Mouse (Mus musculus): ENCODE data around the gene Ccdc59.

Ccdc59 gene

DNA sequence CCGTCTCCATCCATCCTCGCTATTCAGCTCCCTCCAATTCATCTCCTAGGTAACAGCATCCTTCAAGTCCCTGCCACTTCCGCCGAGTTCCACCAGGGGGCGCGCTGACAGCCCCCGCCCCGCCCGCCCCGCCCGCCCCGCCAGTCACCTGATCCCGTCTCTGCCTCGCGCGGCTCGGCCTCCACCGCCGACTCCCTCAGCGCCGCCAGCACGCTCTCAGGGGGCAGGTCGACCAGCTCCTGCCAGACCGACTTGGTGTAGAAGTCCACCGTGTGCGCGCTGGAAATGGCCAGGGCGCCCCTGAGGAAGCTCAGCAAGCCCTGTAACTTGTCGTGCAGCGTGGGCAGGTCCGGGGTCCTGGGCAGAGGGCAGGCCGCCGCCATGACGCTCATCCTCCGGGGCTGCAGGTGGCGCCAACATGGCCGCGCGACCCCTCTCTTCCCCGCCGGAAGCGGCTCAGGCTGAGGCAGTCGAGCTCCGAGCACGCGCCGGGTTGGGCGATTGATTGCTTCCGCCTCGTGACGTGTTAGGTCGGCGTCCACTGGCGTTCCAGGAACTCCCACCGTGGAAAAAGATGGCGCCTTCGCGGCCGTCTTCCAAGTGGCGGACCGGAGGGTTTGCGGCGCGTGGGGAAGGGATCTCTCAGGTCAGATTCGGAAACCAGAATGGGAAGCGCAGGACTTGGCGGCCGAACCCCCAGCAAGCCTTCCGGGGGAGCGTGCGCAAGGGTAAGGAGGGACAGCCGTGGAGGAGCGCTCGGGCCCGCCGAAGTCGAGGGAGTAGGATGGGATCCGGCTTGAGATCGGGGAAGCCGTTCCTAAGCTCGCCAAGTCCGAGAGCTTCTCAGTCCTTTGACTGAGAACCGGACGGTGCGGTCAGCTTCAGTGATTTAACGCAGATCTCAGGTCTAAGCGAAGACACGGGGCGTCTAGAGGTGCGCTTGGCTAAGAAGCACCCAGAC is at the start of gene Ccdc59, which contains the start of gene Mettl25:
Gene Ccdc59 (plus strand): TSS at position 140 of the 961 bp plus-strand sequence.
Gene Mettl25 (minus strand): TSS at position 453 of the 961 bp plus-strand sequence.
- peak; percentile 95 to 98 for DNase-seq

DNA sequence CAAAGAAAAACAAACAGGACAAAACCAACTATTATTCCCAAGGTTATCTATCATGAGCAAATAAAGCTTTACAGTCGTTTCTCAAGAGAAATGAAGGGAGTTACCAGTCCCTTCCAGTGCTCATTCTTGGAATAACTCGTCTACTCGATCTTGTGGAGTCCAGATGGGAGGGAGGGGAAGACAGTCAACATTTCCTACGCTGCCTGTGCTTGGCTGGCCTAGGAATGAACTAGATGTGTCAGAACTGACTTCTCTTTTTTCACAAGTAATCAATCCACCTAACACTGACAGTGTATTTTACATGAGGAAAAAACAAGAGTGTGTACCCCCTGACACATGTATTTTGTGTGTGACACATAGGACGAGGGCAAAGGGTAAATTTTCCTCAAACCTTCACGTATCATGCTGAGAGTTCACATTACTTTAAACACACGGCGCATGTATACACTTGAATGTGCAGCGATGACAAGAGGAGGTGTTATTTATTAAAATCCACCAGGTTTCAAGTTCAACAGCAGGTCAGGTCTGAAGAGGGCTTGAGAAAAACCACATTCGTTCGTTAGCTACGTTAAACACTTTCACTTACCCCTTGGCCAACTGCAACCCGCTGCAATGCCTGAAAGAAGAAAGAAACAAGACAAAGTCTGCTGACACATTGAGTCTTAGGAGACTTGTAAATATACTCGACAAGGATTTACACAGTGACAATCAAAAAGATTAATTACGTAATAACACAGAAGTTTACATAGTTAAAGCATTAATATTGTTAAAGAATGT is 46.9 kb upstream of the Ccdc59 start:
- DNase-seq, result no peak

DNA sequence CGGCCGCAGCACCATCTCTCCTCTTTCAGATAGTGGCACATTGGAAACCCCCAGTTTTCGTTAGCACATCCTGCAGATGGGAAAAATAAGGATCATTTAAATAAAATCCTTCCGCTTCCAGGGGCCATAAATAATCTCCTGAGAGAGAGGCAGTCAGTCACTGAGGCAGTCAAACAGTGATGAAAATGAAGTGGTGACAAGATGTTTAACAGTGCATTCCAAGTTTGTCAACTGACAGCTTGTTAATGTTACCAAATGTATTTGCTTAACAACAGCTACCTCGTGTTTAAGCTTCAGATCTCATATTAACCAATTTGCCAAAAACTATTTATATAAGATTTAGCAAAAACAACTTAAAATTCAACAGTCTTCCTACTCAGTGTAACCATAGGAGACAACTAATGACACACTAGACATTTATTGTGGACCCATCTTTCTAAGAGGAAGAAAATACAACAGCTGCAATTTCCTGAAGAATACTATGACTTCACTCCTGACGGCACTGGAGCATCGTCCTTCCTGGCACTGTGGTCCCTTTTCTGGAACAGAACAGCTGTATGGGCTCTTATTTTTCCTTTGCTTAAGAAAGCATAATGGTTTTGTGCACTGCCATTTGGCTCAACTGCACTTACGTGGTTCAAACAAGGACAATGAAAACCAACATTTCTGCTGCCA is 43.5 kb upstream of the Ccdc59 start:
- no peak for DNase-seq

DNA sequence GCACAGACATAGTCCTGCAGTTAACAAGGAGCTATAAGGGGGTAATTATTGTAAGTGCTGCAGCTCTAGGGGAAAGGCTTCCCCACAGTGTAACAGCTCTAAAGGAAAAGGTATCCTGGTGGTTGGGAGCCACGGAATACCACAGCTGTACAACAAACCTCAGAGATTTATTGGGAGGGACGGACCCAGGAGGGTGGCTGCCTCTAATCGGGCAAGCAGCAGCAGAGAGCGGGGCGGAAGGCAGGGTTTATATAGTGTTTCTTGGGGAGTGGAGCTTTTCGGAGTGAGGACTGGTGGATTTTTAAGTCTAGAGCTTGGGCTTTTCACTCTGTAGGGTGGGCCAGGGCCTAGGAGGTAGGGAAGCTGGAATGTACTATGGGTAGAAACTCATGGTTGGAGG is 39.7 kb upstream of the Ccdc59 start:
- DNase-seq, result no peak

DNA sequence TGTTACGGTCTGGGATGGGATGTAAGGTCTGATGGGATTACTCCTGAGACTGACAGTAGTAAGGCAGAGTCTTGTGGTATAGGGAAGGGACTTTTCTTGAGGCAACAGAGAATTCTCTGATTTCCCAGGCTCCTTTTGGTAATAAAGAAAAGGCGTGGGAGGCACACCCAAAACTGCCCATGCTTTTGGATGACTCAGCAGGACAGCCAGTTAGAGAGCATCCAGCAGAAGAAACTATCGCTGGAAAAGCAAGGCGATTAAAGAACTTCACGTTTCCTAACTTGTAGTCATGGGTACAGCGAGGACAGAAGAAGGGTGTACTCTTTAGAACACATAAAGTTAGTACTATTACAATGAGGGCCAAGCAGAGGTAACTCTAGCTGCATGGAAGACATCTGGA is 38.7 kb upstream of the Ccdc59 start:
- DNase-seq, result no peak

DNA sequence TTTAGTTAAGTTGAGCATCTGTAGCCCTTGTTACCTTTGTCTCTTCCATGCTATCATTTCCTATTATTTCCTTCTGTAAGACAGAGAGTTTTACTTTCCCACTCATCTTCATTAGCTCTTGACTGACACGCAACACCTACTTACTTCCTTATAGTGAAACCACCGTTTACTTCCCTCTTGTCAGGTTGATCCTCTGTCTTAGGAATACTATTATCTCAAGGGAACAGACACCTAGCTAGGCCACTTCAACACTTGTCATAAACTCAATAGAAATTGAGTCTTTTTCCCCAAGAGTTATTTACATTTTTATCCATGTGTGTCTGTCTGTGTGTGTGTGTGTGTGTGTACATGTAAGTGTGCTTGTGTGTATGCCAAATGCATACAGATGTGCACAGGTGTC is 37.4 kb upstream of the Ccdc59 start:
- no peak for DNase-seq

DNA sequence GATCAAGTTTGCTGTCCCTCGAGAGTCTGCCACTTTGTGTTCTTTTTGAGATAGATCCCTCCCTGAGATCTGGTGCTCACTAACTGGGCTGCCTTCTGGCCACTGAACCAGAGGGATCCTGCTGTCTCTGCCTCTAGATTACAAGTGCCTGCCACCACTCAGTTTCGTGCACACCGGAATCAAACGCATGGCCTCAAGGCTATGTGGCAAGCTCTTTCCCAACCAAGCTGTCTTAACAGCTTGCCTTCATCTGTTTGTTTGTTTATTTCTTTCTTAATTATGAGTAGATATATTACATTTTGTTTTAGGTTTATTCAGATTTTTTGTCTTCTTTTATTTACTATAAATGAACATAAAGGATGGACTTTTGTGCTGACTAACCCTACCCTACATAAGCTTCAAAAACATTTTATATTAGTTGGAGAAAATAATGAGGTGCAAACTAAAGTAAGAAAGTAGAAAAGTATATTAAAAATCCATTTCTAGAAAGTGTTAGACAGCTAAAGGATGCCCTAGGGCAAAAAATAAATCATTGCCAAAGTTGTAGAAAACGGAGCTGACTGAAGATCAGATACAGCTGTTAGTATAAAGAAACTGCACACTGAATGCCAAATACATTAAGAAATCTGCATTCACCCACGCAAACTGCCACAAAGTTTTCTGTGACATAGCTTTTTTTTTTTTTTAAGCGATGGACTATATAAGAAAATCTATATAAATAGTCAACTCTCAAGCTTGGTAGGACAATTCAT is 34.4 kb upstream of the Ccdc59 start:
- DNase-seq, result no peak

DNA sequence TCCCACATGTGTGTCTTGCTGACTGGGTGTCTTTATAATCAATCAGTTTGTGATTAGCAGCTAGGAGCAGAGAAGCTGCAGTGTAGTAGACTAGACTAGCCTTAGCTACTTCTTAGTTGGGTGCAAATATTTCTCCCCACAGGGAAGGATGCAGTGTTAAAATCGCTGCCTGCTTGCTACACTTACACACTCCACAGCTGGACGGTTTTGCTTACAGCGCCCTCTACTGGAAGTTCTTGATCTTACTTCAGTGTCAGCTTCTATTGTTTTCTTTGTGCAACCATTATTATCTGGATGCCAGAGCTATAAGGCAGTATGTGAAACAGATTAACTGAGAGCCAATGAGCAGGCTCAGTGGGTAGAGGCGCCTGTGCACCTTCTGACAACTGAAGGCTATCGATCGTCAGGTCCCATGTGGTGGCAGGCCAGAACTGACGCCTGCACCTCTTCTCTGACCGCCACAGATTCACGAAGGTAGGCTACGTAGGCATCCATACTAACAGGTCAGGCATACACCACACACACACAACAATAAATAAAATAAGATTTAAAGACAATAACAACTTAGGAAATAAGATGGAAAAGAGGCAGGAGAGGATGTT is 6.1 kb upstream of the Ccdc59 start:
- DNase-seq, result no peak

DNA sequence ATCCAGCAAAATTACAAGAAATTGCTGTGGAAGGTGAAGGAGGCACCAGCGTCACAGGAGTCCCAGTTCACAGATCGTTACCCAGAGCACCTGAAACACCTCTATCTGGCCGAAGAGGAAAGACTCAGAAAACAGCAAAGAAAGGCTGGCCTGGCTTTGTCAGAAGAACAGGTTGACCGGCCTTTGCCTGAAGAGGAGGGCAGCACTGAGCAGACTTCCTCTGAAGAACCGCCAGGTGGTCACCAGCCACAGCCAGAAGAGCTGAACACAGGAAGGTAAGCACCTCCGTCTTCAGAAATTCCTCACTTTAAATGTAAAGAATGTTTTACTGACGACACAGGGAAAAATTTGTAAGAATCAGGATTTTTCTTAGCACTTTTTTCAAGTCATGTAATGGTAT is 1.7 kb downstream of the Ccdc59 start:
- DNase-seq, result no peak

DNA sequence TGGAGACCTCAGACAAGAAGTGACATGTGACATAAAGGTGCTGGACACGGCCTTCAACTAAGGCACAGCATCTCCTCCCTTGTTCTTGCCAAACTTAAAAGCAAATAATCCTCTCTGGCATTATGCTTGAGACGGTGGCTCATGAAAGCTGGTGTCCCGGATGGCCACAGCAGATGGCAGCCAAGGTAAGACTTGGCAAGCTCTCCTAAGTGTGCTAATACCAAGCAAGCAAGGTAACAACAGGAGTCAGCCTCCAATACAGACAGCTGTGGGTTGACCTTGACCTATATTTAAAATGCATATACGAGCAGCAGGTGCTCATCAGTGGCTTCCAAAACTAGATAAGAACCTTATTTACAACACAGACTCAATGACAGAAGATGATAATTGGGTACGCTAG is 9.4 kb downstream of the Ccdc59 start:
- peak; percentile 50 to 52 for DNase-seq

DNA sequence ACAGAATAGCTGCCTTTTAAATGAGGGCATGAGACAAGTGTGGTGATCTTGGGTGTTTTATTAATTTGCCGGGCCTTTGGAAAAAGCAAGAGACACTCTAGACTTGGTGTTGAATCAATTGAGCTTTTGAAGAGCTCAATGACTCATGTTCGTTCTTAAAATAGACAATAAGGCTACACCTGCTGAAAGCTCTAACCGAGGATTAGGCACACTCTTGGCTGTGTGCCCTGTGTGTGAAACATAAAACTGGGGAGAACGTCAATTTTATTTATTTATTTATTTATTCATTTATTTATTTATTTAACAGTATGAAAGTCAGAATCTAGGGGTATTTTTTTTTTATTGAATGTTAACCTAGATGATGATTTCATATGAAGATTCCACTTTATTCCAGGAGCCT is 10.3 kb downstream of the Ccdc59 start:
- DNase-seq, result peak; percentile 28 to 32

DNA sequence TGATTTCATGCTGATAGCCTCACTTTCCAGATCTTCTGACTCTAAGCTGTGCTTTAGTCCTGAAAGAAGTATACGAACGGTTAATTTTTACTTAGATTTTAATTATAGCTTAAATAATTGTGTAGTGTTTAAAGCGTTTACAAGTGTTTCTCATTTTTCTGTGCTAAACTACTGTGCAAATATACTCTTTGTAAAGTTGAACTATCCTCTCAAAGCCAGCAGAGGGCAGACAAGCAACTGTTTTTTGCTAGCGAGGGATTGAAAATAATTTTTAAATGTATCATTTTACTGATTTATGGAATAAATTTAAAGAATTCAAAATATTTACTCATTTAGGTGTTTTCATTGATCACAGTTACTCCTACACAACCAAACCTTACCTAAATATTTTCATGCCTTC is 26.4 kb downstream of the Ccdc59 start:
- no peak for DNase-seq

All from cerebellum, adult 18-20 months (tissue).